Mouse (Mus musculus) gastrocnemius, adult 18-20 months (tissue): ENCODE measurements at regions not wholly inside any gene's neighbourhood (a gene's known extent, or its start where the extent isn't known, plus 50 kb on each side); places are given as distances from the start of the nearest gene placed in this dataset.
"Not testable (repeated sequence)": the region's sequence is repeated elsewhere in the genome, so short reads cannot be mapped to it uniquely, and the experiment has no call there.

ENCODE experiments used
- DNase-seq: peaks from one replicate; pipeline ENCODE4 v3.0.0; 2021; ENCODE audit warnings: low spot score

DNA sequence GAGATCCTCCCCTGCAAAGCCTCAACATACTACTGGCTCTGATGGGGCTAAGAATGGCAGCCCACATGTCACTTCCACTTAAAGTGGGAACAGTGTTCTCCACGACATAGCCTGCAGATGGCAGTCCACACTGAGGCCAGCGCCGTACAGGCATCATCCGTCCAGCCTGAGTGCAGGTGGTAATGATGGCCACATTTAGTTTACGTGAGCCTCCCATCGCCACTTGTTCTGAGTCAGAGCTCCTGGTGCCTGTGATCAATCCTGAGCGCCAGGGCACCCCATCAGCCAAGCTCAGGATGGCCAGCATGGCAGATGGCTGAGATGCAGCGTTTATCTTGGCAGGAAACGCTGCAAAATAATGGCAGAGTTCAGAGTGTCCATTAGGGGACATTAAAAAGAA is 159.6 kb downstream of the Adgrd1 start:
- no peak for DNase-seq

DNA sequence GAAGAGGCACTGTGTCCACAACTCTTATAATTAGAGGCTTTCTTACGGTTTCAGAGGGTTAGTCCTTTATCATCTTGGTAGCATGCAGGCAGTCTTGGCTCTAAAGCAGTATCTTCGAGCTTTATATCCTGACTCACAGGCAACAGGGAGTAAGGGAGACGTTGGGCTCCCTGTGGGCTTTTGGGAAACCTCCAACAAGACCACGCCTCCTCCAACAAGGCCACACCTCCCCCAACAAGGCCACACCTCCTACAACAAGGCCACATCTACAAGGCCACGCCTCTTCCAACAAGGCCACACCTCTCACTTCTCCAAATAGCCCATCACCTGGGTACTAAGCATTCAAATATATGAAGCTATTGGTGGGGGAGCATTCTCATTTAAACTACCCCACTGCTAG is 160.7 kb downstream of the Adgrd1 start:
- DNase-seq: no peak

DNA sequence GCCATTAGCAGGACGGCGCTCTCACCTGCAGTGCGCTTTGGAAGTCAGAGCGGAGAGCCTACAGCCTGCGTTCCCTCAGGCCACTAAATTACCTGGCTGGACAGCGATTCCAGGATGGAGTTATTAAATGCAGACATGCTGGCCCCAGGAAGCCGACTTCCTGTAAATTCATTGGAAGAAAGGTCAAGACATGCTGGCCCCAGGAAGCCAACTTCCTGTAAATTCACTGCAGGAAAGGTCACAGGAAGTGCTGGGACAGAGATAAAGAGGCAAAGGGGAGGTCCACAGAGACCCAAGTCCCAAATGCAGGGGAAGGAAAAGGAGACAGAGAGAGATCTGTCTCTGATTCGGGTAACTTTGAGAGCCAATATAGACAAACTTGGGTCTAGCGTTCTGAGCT is 164.1 kb downstream of the Adgrd1 start:
- DNase-seq: peak; percentile 3

DNA sequence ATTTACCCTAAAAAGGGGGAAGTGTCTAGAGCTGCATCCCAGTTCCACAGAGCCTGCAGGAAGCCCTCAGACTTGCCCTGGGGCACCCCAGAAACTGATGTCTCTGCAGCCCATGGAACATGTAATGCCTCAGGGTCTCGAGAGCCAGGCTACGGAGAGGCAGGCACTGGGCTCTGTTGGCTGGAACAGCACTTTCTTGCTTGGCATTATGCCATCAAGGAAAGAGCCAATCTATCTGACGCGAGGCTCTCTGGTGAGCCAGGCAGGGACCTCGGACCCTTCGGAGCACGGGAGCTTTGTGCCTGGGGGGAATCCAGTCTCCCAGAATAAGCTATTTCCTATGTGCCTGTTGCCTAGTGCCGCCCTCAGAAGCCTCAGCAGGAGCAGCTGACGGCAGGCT is 166.6 kb downstream of the Adgrd1 start:
- DNase-seq: no peak

DNA sequence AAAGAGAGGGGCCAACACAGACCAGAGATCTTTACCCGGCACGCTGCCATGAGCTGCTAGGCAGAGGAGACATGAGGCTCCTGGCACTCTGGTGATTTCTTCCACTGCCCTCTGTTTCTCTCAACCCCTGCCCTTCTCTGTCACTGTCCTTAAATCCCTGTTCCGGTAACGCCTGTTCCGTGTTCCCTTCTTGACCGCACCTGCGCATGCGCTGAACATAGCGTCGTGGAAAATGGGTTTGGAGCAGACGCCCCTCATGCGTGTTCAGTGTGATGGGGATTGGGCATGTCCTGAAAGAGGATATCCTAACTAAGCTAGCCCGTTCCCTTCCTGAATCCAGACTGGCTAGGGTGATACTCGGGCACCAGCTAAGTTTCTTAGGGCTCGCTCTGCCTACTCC is 167.8 kb downstream of the Adgrd1 start:
- DNase-seq: no peak

DNA sequence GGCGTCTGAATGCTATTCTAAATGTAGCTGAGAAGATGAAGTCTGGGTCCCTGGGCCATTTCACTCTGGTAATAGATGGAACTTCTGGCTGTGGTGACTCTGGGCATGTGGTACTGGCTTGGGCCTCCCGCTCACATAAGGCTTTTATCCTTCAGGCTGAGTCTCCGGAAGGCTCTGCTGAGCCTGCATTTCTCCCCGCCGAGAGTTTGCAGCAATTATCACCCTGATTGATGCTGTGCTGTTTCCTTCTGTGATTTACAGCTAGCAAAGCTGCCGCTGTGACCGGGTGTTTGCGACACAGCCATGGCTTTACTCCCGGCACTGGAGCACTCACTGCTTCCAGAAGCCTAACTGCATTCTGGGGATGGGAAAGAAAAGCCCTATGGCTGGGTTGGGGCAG is 171.9 kb downstream of the Adgrd1 start:
- DNase-seq: no peak

DNA sequence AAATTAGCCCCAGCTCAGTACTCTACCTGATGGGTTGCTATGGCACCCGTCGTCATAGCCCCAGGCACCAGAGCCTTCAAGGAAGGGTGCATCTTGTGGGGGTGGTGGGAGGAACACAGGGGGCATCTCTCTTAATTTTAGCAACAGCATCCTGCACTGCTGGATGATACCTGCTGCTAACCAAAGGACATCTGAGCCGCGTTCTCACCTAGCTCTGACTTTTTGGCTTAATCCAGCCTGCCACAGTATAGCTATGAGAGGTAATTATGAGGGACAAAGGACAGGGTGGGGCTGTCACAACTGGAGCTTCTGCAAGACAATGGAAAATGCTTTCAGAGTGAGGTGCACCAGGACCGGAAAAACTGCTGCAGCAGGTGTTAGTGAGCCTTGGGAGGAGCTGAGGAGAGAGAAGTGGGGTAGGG is 173.5 kb downstream of the Adgrd1 start:
- no peak for DNase-seq

DNA sequence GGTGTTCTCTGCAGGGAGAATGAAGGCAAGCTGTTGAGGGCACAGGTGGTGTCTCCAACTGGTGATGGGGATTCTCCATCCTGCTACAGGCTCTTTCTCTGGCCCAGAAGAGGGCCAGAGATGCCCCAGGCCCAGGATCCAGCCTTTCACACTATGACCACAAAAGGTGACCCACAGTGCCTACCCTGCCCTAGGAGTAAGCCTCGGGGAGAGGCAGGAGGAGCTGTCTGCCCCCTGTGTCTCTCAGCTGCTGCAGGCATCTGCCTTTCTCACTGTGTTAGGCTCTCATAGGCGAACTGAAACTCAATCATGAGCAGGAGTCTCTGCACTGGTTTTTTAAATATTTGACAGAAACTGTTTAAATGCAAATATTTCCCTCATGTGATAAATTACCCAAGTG is 184.9 kb downstream of the Adgrd1 start:
- no peak for DNase-seq

DNA sequence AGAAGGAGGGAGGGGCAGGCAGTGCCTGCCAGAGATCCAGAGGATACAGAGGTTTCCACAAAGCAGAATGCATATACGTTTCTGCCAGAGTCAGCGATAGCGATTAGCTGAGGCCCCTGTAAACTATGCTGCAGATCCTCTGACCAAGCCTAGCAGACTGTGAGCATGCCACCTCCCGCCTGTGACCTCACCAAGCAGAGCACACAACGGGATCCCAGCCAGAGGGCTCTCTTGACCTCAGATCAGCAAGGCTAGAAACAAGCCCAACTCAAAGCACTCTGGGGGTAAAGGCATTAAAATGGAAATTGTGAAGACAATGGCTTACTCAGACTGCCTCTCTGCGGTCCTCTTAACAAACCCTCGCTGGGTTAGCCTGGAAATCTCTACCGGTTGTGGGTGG is 185.6 kb downstream of the Adgrd1 start:
- no peak for DNase-seq

DNA sequence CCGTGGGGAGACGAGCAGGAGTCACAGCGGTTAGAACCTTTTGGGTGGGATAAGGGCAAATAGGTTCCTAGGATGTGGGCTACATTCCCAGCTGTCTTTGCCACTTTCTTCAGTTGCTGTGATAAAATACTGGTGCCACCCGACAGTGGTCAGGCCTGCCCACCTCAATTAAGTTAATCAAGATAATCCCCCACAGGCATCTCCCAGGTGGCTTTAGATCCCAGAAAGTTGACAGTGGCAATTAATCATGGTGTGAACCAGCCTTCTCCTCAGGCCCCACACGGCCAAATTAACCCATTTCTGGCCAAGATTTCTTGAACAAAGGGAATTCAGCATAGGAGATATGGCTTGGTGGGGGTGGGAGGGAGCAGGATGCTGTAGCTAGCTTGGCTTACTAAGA is 186.3 kb downstream of the Adgrd1 start:
- DNase-seq: no peak

DNA sequence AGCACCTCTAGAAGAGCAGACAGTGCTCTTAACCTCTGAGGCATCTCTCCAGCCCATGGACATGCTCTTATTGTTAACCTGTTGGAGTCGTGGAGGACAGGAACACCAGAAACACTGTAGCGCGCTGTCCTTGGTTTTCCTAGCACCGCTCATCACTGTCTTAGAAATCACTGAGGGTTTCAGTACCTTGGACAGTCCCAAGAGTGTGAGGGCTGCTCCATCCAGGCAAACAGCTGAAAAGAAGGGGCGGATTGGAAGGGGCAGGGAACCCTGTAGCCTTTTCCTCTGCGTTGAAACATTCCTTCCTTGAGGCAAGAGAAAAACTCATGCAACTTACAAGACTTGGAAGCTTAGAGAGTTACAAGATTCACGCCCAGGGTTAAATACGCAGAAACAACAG is 190.9 kb downstream of the Adgrd1 start:
- no peak for DNase-seq

DNA sequence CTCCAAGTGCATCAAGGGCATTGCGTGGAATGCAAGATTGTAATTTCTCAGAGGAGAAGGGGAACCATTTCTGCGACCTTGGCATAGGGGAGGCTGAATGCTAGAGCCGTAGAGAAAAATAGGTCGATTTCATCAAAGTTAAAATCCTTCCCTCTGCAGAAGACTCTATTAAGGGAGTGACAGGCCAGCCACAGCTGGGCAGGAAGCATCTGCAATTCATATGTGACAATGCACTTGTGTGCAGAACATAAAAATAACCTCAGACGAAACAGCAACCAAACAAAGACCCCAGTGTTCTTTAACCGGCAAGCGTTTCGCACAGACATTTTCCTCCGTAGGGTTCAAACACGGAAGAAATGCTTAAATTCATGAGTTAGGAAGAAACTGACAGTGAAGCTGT is 196.3 kb downstream of the Adgrd1 start:
- not testable (repeated sequence) for DNase-seq

DNA sequence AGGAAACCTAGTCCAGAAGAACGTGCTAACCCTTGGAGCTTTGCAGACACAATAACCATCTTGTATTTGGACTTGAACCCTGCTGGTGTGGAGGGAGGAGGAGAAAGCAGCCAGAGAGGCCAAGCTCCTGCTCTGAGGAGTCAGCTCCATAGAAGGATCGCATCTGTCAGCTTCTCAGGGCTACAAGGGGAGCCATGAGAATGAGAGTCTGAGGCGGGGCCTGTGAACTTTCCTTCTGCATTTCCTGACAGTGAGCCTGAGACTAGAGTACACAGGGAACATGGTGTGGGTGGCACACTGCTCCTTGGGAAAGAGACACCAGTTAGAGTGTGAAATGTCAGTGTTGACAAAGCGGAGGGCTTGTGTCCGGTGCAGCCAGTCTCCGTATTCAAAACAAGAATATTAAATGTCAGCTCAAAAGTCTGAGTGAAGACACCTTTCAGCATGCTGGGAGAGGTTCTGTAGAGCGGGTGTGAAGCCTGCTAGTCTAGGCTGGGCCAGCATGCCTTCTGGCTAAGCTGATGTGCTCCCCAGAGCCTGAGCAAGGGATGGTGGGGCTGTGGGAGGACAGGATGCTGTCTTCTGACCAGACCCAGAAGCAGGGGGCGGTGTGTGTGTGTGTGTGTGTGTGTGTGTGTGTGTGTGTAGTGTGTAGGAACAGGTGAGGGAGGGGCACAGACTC is 198.5 kb downstream of the Adgrd1 start:
- not testable (repeated sequence) for DNase-seq

DNA sequence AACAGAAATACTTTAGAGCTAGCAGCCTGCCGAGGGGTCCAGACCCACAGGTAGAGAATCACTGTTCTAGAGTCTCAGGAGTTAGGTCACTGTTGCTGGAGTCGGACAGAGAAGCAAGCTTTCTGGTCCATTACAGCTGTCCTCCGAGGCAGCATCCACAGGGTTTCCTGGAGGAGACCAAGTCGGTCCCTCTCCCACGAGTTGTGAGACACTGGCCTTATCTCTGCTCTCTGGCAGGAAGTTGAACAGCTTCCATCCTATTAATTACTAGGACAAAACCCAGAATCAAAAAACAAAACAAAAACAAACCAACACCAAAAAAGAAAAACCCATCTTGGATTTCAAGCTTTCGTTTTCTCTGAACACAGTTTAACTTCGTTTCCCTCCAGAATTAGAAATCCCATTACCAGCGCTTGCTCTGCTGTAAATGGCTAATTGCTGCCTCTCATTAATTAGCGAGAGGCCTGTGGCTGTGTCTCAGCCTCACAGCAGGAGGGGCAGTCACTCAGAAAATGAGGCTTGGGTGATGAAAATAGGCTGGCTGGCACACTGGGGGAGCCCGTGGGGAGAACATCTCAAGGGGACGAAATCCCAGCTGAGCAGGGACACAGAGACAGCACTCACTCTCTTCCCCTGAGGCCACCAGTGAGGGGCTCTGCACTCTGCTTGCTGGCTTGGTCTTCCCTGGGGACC is 201.3 kb downstream of the Adgrd1 start:
- no peak for DNase-seq

DNA sequence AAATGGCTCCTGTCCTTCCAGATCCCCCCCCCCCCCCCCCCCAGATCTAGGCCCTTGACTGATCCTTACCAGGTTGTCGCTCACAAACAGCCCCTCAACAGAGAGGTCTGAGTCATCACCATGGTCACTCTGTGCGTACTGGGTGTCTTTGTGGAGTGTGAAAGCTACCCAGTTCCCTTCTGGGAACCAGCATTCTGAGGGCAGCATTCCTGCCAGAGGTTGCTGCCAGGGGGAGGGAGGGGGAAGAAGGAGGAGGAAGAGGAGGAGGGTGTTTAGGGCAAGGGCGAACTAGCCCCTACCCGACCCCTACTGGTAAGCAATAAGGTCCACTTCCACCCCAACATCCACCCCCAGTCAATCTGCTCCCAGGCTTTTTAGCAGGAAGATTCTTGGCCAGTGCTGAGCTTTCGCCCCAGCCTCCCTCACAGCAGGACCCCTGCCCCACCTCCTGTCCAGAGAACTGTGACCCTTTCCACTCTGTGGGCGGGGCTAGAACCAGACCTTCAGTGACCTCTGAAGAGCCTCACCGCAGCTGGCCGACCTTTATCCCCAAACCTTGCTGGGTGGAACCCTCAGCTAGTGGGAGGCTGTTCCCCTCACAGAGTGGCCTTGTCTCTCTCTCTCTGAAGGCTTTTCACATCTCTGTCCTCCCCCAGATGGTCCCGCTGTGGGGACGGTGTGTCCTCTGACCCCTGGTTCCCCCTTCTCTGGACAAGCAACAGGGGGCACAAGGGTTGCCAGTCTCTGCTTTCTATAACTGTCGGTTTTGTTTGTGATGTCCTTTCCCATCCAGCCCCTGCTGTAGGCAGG is 202.2 kb upstream of the Sfswap start:
- no peak for DNase-seq

DNA sequence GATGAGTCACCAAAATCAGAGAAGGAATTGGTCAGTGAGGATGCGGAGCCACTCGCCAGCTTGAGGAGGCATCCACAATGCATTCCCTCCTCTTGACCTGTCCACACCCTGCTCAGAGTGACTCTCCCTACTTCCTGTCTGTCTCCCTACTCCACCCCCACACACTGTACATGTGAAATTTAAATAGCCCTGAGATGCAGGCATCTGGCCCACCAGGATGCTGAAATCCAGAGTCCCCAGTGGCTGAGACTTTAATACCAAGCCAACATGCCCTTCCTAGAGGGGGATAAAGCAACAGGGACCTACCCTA is 201.6 kb upstream of the Sfswap start:
- DNase-seq: no peak

DNA sequence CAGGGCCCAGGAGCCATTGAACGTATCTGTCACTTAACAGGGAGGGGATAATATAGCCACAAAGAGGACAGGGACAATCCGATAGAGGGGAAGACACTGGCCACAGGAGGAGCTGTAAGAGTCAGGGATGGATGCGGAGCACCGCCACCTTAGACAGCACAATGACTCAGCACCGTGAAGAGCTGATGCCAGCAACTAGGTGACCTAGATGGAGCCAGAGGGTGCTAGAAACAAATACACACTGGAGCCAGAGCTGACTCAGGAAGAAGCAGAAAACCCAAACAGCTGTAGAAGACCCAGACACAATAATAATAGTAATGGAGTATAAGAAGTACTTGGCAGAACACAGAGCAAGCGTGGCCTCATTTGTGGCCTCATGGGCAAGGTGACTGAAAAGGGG is 200.6 kb upstream of the Sfswap start:
- DNase-seq: no peak

DNA sequence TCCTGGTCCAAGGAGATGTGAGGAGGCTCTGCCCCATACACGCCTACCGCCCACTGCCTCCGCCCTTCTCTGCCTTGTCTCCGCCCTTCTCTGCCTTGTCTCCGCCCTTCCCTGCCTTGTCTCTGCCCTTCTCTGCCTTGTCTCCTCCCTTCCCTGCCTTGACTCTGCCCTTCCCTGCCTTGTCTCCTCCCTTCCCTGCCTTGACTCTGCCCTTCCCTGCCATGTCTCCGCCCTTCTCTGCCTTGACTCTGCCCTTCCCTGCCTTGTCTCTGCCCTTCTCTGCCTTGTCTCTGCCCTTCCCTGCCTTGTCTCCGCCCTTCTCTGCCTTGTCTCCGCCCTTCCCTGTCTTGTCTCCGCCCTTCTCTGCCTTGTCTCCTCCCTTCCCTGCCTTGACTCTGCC is 185.4 kb upstream of the Sfswap start:
- DNase-seq: no peak

DNA sequence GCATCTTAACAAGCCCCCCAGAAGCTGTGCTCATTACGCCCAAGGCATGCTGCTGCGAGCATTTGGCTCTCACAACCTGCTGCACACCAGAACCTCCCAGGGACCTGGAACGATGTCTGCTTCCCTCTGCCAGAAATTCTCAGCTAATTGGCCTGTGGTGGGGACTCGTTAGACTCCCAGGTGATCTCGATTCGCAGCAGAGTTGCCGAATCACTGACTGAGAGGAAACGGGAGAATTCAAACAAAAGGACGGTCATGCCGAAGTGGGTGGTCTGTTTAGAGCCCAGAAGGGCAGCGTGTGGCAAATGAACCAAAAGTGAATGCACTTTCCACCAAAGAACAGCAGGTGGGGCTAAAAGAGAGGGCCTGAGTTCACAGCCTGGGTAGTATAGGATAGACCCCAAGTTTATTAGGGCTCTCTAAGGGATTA is 169.9 kb upstream of the Sfswap start:
- DNase-seq: no peak

DNA sequence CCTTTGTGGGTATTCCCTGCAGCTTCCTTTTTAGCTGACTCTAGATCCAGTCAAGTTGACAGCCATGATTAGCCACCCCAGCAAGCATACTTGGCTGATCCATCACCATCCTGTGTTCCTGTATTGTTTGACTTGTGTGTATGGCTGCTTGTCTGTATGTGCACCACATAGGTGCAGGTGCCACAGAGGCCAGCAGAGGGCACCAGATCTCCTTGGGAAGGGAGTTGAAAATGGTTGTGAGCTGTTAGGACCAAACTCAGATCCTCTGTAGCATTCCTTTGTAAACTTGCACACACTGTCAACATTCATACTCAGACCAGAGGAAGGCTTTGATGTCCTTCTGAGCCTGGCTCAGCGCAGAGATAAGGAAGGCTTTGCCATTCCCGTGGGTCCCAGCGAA is 169.0 kb upstream of the Sfswap start:
- no peak for DNase-seq

DNA sequence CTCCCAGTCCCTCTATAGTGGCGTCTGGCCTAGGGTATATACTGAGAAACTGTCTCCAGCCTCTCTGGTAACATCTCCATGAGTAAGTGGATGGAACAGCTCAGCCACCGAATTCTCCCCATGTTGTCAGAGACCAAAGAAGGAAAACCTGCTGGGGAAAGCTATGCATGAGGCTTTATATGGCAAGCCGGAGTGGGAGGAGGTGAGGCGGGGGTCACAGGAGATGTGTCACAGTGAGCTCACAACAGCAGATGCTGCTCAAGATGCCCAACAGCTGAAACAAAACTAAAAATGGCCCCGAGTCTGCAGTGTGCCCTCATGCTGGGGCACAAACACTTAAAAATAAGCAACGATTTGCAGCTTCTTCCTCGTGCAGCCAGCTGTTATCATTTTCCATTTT is 162.5 kb upstream of the Sfswap start:
- no peak for DNase-seq

DNA sequence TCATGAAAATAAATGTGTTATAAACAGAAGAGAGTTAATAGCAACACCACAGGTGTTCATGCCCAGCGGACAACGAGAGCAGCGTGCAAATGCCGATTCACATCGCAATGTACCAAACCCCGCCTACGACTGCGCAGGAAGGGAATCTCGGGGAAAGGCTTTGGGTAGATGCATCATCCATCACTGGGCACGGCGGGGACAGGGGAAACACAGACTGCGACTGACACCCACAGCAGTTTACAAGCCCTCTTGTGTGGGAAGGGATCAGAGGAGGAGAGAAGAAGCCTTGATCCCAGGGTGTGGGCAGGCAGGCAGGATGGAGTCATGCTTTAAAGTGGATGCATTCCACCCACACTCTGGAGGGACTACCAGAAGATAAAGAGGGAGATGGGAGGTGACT is 157.0 kb upstream of the Sfswap start:
- DNase-seq: no peak

DNA sequence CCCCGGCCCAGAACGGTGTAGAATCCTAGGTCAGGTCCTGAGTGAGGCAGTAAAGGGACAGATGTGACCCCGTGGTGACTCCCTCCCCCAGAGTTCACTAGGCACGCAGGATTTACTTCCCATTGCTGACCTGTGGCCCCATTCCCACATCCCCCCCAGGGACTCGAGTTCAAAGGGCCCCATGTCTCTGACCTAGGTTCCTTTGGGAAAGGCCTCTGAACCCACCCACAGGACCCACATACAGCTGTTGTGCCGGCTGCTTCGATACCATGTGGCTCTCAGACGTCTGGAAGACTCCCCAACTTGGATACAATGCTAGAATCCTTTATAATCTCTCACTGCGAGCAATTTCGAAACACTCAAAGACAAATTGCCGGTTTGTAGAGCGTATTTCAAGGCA is 151.0 kb upstream of the Sfswap start:
- DNase-seq: no peak
